Comparison of ENCODE assay signal across 20 mouse cellular contexts in genomic region chr2:165217361-165218149, GRCm38 (mm10). TPM values are rescaled to one million over a fixed set of nuclear protein-coding genes. Genes with fewer than 3 reads are reported as not detected.
DNase-seq lines count a peak whose midpoint lies in the region; ATAC-seq and TF ChIP-seq lines count a peak whose summit lies in the region.
"Had no signal": no experiment of that assay in that cellular context is flagged by ENCODE, and none has a peak within 500 bp of the region (broad histone marks: within the 10 kb centered on the region; RNA-seq: fewer than 3 reads in every experiment).

No protein-coding gene starts in this region.

- H3K27ac ChIP-seq in midbrain, embryonic 10.5 days (replicated peaks): peak overlapping the region; percentile 55; the same call in 1 of the 2 replicates
- H3K27ac ChIP-seq in midbrain, postnatal 0 days (ENCODE audit: low read depth, low read length): no peak overlapping the region
- H3K27ac ChIP-seq: embryonic facial prominence, embryonic 10.5 days; forebrain, embryonic 15.5 days; heart, embryonic 10.5 days; hindbrain, embryonic 14.5 days; intestine, embryonic 15.5 days had no signal

- TF ChIP-seq CTCF in midbrain, postnatal 0 days (IDR thresholded peaks at IDR 0.05): no peak

- ATAC-seq in midbrain, postnatal 0 days (ENCODE audit: low FRiP score): no peak
- ATAC-seq: CD4-positive, CD25-positive, alpha-beta regulatory T cell, adult 4 months; forebrain, embryonic 15.5 days; intestine, embryonic 15.5 days had no signal

- H3K36me3 ChIP-seq in midbrain, embryonic 10.5 days: no peaks in the 10 kb centered on the region
- no peaks in the 10 kb centered on the region for H3K36me3 ChIP-seq in midbrain, postnatal 0 days (ENCODE audit: insufficient read depth, low read length)
- H3K36me3 ChIP-seq: embryonic facial prominence, embryonic 10.5 days; forebrain, embryonic 15.5 days; G1E; heart, embryonic 10.5 days; intestine, embryonic 15.5 days had no signal

- WGBS in midbrain, embryonic 10.5 days: 94% methylated on average over 16 of the region's 16 CpGs
- 91% methylated on average over 16 of the region's 16 CpGs for WGBS in midbrain, postnatal 0 days

- H3K27me3 ChIP-seq in midbrain, embryonic 10.5 days (ENCODE audit: low read depth, poor library complexity, severe bottlenecking): peaks cover 97% of the 10 kb centered on the region
- H3K27me3 ChIP-seq in midbrain, postnatal 0 days (ENCODE audit: insufficient read depth, low read length): no peaks in the 10 kb centered on the region

- peak; percentile 27 to 39 for DNase-seq in heart, adult 18-20 months
- DNase-seq in heart, adult 8-10 months (ENCODE audit: low spot score): no peak
- DNase-seq in midbrain, embryonic 10.5 days (ENCODE audit: low spot score): no peak
- no peak for DNase-seq in midbrain, postnatal 0 days (ENCODE audit: low spot score)
- DNase-seq in NIH3T3 (ENCODE audit: low read depth): peak; percentile 50
- no peak for DNase-seq in layer of hippocampus, adult 11-12 months (ENCODE audit: low spot score)
- DNase-seq: adrenal gland, postnatal 10 days; B cell, adult 2 months; cerebellum, adult 11-12 months; cerebellum, adult 9-10 months; gastrocnemius, postnatal 14 days; heart, postnatal 4 days had no signal

- no peaks in the 10 kb centered on the region for H3K9me3 ChIP-seq in midbrain, embryonic 10.5 days (replicated peaks)
- H3K9me3 ChIP-seq in midbrain, postnatal 0 days (ENCODE audit: low read length): no peaks in the 10 kb centered on the region
- H3K9me3 ChIP-seq: embryonic facial prominence, embryonic 10.5 days; forebrain, embryonic 15.5 days; G1E; heart, embryonic 10.5 days; intestine, embryonic 15.5 days had no signal

- H3K4me2 ChIP-seq in midbrain, postnatal 0 days (ENCODE audit: low read depth, low read length, poor library complexity, severe bottlenecking): no peak overlapping the region
- H3K4me2 ChIP-seq: forebrain, embryonic 15.5 days; hindbrain, embryonic 14.5 days; intestine, embryonic 15.5 days had no signal

- peaks cover 94% of the 10 kb centered on the region for H3K4me1 ChIP-seq in midbrain, embryonic 10.5 days
- peaks cover 14% of the 10 kb centered on the region for H3K4me1 ChIP-seq in midbrain, postnatal 0 days (ENCODE audit: insufficient read depth, low read length)

- H3K9ac ChIP-seq in midbrain, postnatal 0 days (replicated peaks; ENCODE audit: low read length, poor library complexity, severe bottlenecking): no peak overlapping the region
- H3K9ac ChIP-seq: forebrain, embryonic 15.5 days; hindbrain, embryonic 14.5 days; intestine, embryonic 15.5 days had no signal

- H3K4me3 ChIP-seq in midbrain, embryonic 10.5 days: no peak overlapping the region
- no peak overlapping the region for H3K4me3 ChIP-seq in midbrain, postnatal 0 days (ENCODE audit: low read depth, low read length)
- H3K4me3 ChIP-seq: embryonic facial prominence, embryonic 10.5 days; forebrain, embryonic 15.5 days; heart, embryonic 10.5 days; intestine, embryonic 15.5 days had no signal

RNA-seq across cellular contexts. Expression of gene Cdh22, which starts 17.1 kb away (rescaled TPM):
- total RNA-seq in heart, adult 18-20 months (2021): 1 to 10 TPM in 1 of 2 experiments, under 1 TPM in 1; 0.52 to 1.0 TPM
- total RNA-seq in heart, adult 8-10 months (2022): 1 to 10 TPM in 2 of 4 experiments, under 1 TPM in 2; 0.75 to 2.2 (median 0.99) TPM
- polyA plus RNA-seq in midbrain, embryonic 10.5 days (2016; fragmentation: Nextera tagmentation; extraction: Ambion mirVana): 3.9 and 7.1 TPM in 2 replicates
- total RNA-seq in midbrain, postnatal 0 days (2014; rRNA removed): 41.3 and 47.9 TPM in 2 replicates
- polyA plus RNA-seq in midbrain, postnatal 0 days (2015; fragmentation: Nextera tagmentation; extraction: Ambion mirVana): 21.9 and 23.2 TPM in 2 replicates
- total RNA-seq: granulocyte monocyte progenitor cell, adult 5-6 weeks had no signal
- polyA plus RNA-seq: CD4-positive, CD25-positive, alpha-beta regulatory T cell, adult 4 months; G1E had no signal

Comparison
In these comparisons a context has a peak if more than half of its experiments do, and no peak if none do; other contexts are left out.
1. DNase-seq: peak in heart, adult 18-20 months (2 of 2) and NIH3T3 (single experiment); none in heart, adult 8-10 months (single experiment), midbrain, embryonic 10.5 days (single experiment), midbrain, postnatal 0 days (single experiment) and layer of hippocampus, adult 11-12 months (single experiment).
2. RNA of gene Cdh22, which starts 17.1 kb away (total RNA-seq): 41.3 to 47.9 TPM in midbrain, postnatal 0 days; 0.52 to 1.0 TPM in heart, adult 18-20 months and 0.75 to 2.2 TPM in heart, adult 8-10 months; every median in the first group is over 10 times any median in the second.